Mouse (Mus musculus): ENCODE measurements at regions not wholly inside any gene's neighbourhood (a gene's known extent, or its start where the extent isn't known, plus 50 kb on each side); places are given as distances from the start of the nearest gene placed in this dataset.

DNA sequence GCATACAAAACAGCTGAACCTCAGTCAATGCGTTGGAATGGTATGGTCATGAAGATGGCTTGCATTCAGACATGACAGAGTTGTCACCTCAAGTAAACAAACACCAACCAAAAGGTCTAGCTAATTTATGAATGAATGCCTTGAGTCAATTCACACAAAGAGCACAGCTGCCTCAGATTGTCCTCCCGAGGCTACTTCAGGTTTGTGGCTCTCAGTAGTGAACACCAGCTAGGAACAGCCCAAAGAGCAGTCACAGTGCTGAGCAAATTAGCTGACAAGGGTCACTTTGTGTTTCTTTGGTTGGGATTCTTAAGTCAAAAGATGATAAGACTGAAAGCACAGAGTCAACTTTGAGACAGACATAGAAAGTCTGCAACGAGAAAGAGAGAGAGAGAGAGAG, 68.7 kb upstream of the Peli2 start:
- TF ChIP-seq CTCF (IDR thresholded peaks at IDR 0.05; ENCODE audit: borderline replicate concordance, insufficient read depth, low read depth, low read length) (no peak), POLR2A (IDR thresholded peaks at IDR 0.05; ENCODE audit: borderline replicate concordance, insufficient read depth, low read length) (no peak)

Data from cerebellum, adult 2 months (tissue).